Mouse (Mus musculus): ENCODE measurements around the gene Polr2c.
"Not testable (repeated sequence)": the region's sequence is repeated elsewhere in the genome, so short reads cannot be mapped to it uniquely, and the experiment has no call there.

Polr2c gene

GRCm38 (mm10) chr8:94857346-94858173 lies at the start of gene Polr2c:
Polr2c (plus strand) TSS chr8:94857450.
- DNase-seq (ENCODE audit: low read depth) = peak; percentile 93

- no peak for DNase-seq (ENCODE audit: low read depth)
These were observed 49.7 kb upstream of the Polr2c start for GRCm38 (mm10) chr8:94807506-94807905.

- DNase-seq (ENCODE audit: low read depth) = no peak
These were observed 48.9 kb upstream of the Polr2c start for GRCm38 (mm10) chr8:94808372-94808771.

- no peak for DNase-seq (ENCODE audit: low read depth)
These were observed 47.1 kb upstream of the Polr2c start, which contains the start of gene Ccl17 for GRCm38 (mm10) chr8:94810153-94810552. Ccl17 (plus strand) TSS chr8:94810453.

GRCm38 (mm10) chr8:94810855-94811254 lies 46.4 kb upstream of the Polr2c start:
- no peak for DNase-seq (ENCODE audit: low read depth)

GRCm38 (mm10) chr8:94811654-94812053 lies 45.6 kb upstream of the Polr2c start:
- DNase-seq (ENCODE audit: low read depth) = no peak

GRCm38 (mm10) chr8:94812645-94813098 lies 44.6 kb upstream of the Polr2c start:
- peak; percentile 92 for DNase-seq (ENCODE audit: low read depth)

- DNase-seq (ENCODE audit: low read depth) = peak; percentile 65
These were observed 42.7 kb upstream of the Polr2c start for GRCm38 (mm10) chr8:94814556-94814955.

- DNase-seq (ENCODE audit: low read depth) = peak; percentile 35
These were observed 39.3 kb upstream of the Polr2c start for GRCm38 (mm10) chr8:94817933-94818332.

- DNase-seq (ENCODE audit: low read depth) = no peak
These were observed 37.5 kb upstream of the Polr2c start for GRCm38 (mm10) chr8:94819671-94820179.

GRCm38 (mm10) chr8:94820553-94820952 lies 36.7 kb upstream of the Polr2c start:
- DNase-seq (ENCODE audit: low read depth) = no peak

- no peak for DNase-seq (ENCODE audit: low read depth)
These were observed 35.9 kb upstream of the Polr2c start for GRCm38 (mm10) chr8:94821381-94821780.

- DNase-seq (ENCODE audit: low read depth) = peak; percentile 54
These were observed 34.4 kb upstream of the Polr2c start for GRCm38 (mm10) chr8:94822637-94823560.

- DNase-seq (ENCODE audit: low read depth) = no peak
These were observed 32.1 kb upstream of the Polr2c start for GRCm38 (mm10) chr8:94825170-94825569.

- no peak for DNase-seq (ENCODE audit: low read depth)
These were observed 31.0 kb upstream of the Polr2c start for GRCm38 (mm10) chr8:94826210-94826609.

GRCm38 (mm10) chr8:94828284-94828683 lies 29.0 kb upstream of the Polr2c start:
- no peak for DNase-seq (ENCODE audit: low read depth)

GRCm38 (mm10) chr8:94833901-94834405 lies 23.3 kb upstream of the Polr2c start:
- not testable (repeated sequence) for DNase-seq (ENCODE audit: low read depth)

GRCm38 (mm10) chr8:94835751-94836150 lies 21.5 kb upstream of the Polr2c start:
- not testable (repeated sequence) for DNase-seq (ENCODE audit: low read depth)

- no peak for DNase-seq (ENCODE audit: low read depth)
These were observed 20.6 kb upstream of the Polr2c start for GRCm38 (mm10) chr8:94836456-94837240.

- peak; percentile 96 for DNase-seq (ENCODE audit: low read depth)
These were observed 19.3 kb upstream of the Polr2c start, which contains the start of the genes Coq9 and Ciapin1 for GRCm38 (mm10) chr8:94837662-94838574. Coq9 (plus strand) TSS chr8:94838321. Ciapin1 (minus strand) TSS chr8:94838358.

Data from naive thymus-derived CD4-positive, alpha-beta T cell, adult 2 months (primary cell).